Mouse (Mus musculus) cerebellum, postnatal 14 days (tissue): ENCODE measurements around the gene Galnt10.

Experiments used
- DNase-seq, 2 experiments: peaks; one replicate each; pipeline ENCODE4 v3.0.0; 2021; ENCODE audit warnings: mixed read lengths in 2 of 2

The Galnt10 gene

DNA sequence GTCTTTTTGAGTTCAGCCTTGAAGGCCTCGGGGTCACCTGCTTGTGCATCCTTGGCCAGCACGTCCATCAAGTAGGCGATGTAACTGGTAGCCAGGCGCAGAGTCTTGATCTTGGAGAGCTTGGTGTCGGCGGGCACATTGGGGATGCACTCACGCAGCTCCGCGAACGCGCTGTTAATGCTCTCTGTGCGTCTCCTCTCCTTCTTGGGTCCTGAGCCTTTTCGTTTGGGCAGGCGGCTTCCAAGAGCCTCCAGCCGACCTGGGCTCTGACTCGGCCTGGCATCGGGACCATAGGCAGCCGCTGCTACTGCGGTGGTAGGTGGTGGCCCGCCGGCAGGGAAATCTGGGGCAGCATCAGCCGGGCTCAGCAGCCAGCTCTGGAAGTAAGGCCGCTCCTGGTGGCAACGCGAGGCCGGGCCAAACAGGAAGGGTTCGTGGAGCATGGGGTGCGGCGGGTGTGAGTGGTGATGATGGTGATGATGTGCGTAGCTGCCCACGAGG lies 186.1 kb downstream of the Galnt10 start:
- no peak for DNase-seq

DNA sequence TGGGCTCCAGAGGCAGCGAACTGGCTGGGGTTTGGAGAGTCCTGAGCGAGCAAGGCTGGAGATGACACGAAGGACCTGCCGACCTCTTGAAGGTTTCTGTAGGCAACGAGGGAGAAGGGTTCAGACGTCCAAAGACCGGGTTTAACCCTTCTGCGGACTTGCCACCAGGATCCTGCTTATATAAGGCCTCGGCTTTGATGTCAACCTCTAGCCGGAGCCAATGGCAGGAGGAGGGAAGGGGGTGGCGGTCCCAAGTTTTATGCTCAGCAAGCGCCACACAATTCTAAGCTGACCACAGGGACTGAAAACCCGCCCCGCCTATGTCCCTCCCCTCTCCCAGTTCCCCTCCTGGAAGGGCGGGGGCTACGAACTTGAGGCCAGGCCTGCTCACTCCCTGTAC lies 186.6 kb downstream of the Galnt10 start:
- DNase-seq: no peak

DNA sequence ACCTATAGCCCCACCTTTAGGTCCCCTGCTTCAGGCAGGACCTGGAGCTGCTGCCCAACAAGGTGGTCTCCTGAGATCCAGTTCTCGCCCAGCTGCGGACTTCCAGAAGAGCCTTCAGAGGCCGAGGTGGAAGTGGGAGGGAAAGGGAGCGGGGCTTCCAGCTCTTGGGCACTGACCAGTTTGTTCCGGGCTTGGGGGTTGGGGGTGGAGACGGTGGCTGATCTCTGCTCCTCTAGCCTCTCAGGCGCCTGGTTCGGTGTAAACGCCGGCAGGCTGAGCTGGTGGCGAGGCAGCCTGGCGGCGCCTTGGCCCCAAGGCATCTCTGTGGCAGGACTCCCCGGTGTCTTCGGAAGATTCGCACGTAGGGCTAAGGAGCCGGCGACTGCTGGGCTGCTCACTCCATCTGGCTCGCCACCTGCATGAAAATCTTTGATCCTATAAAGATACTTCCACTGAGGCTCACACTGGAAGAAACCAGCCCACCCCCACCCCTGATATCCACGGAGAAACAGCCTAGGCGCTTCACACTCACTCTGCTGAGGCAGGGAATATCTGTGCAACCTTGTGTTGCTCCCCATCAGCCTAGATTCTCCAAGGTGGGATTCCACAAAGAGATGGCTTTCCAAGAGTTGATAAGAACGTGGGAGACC lies 187.4 kb downstream of the Galnt10 start, which contains the start of gene Hand1:
Gene Hand1, minus strand, starts transcription at position 267 of the 650 bp plus-strand sequence.
- no peak for DNase-seq

DNA sequence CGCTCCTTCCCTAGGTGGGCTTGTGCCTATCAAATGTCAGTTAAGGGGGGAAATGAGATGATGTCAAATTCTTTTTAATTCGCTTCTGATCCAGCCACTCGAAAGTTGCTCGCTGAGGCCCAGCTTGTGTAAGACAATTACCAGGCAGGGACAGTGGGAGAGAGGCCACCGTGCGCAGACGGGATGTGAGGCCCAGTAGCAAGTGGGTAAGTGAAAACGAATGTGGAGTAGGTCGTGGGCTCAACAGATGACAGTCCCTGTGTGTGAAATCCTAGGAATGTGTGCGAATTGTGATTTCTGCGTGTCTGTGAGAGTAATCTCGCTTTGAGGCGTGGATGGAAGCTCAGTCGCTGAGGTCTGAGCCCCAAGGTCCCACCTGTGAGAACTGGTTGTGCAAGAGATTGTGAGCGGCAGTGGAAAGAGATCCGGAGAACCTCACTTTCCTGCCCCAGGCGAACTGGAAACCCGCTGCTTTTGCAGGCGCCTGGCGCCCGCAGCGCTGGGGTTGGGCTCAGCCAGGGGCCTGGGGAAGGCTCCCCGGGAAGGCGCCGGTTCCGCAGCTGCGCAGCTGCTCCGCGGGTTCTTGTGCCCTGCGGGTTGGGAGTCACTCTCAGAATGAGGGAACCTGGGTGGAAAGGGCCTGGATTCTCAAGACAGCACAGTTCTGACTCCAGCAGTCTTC lies 188.2 kb downstream of the Galnt10 start:
- DNase-seq: no peak

DNA sequence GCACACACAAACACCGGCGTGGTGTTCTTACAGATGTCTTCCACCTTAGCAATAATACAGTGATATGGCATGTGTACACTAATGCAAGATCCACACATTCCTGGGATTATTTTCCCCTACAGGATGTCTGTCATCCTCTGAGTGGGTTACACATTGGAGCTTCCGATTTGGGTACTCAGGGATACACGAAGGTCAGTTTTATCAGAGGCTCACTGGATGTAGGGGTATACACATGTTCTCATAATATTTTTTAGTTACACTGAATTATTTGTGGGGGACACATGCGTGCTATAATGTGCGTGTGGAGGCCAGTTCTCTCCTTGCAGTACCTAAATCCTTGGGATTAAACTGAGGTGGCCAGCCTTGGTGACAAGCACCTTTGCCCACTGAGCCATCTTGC lies 188.8 kb downstream of the Galnt10 start:
- DNase-seq: no peak

DNA sequence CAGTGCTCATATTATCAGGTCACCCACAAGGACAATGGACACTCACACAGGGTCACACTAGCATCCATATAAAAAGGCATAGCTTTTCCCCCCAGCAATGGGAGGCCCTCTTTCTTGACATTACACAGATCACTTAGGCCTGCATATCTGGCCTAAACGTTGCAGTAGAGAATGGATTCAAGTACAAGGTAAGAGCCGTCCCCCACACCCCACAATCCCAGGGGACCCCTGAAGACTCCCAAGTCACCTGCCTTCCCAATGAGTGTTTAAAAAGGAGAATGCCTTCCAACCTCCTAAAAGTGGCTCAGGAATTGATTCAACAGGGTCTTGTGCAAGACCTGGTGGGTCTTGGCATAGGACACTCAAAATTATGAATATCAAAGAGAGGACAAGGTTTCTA lies 190.1 kb downstream of the Galnt10 start:
- DNase-seq: no peak

DNA sequence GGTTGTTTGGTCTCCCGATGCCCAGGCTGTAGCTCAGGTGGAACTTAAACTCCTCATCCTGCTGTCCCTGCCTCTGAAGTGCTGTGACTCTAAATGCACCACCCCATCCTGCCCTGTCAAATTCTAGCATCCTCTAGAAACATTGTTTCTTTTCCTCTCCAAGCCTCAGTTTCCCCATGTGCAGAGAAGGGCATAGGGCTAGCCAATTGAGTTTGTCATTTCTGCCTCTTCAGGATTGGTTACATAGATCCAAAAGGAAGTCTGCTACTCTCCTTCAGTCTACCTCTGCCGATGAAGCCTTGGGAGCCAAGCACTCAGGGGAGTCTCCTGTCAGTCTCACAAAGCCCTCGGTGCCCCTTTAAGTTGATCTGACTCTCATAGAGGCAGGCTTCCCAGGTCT lies 190.7 kb downstream of the Galnt10 start:
- DNase-seq: no peak

DNA sequence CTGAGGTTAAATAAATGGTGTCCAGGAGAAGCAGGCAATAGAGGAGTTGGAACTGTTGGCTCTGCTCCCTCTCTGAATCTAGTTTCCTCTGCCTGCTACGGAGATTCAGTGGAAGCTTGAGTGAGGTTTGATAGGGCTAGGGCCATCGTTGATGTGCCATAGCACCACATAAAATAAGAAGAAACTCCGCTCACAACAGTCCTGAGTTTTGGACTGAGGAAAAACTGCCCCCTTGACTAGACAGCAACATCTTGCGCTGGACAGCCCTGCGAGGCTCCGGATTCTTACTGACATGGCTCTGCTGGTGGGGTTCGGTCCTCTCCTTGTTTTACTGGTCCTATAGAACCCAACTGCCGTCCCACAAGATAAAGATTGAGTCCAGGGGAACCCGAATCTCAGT lies 191.2 kb downstream of the Galnt10 start:
- no peak for DNase-seq
